Mouse (Mus musculus) stomach, postnatal 0 days (tissue): Measurements from ENCODE around the gene Slc38a7.

Source experiments
- CTCF ChIP-seq: IDR thresholded peaks from 2 replicates; pipeline ENCODE4 v1.5.1; 2016; ENCODE audit warnings: antibody characterized with exemption, low read depth, mild to moderate bottlenecking, moderate library complexity
- EP300 ChIP-seq: optimal IDR thresholded peaks from 2 replicates; pipeline ENCODE3; 2016; ENCODE audit warnings: antibody characterized with exemption

DNA sequence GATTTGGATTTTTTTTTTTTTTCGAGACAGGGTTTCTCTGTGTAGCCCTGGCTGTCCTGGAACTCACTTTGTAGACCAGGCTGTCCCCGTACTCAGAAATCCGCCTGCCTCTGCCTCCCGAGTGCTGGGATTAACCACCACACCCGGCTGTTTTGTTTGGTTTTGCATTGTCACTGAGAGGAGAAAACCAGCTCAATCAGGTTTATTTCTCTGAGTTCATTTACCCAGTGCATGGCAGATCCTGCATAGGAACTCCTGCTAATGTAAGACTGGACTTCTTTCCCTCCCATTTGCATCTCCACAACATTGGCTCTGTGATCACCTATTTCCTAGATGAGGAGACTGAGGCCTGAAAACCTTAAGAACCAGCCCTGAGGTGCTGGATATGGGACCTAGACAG is 31.2 kb downstream of the Slc38a7 start:
- TF ChIP-seq CTCF (no peak), EP300 (no peak)
